Mouse (Mus musculus) spleen, adult 2 months (tissue): ENCODE results near the gene Ccdc184. TPM values are rescaled to one million over a fixed set of nuclear protein-coding genes. Genes with fewer than 3 reads are reported as not detected.

ENCODE experiments used
- DNase-seq, 2 experiments: peaks; one replicate each; pipeline versions ENCODE4 v3.0.0 to v3.0.0-alpha.2; 2012 to 2021; ENCODE audit warnings: low spot score in 2 of 2, low read depth in 1 of 2
- H3K27ac ChIP-seq: fragments of 200-500 bp; 2 replicates; pipeline ENCODE4 v1.5.1; 2012; ENCODE audit warnings: low read length, inconsistent platforms; ENCODE audit not compliant: insufficient read depth
- H3K27me3 ChIP-seq: fragments of 200-500 bp; 2 replicates; pipeline ENCODE4 v1.6.1; 2012; ENCODE audit warnings: mild to moderate bottlenecking, moderate library complexity, low read length, inconsistent platforms; ENCODE audit not compliant: control insufficient read depth, insufficient read depth
- H3K36me3 ChIP-seq: fragments of 200-500 bp; 2 replicates; pipeline ENCODE4 v1.6.1; 2012; ENCODE audit warnings: mild to moderate bottlenecking, low read length, inconsistent platforms; ENCODE audit not compliant: control insufficient read depth, insufficient read depth
- H3K4me1 ChIP-seq: fragments of 200-500 bp; 2 replicates; pipeline ENCODE4 v1.6.1; 2011; ENCODE audit warnings: inconsistent platforms; ENCODE audit not compliant: control insufficient read depth, insufficient read depth, insufficient read length
- H3K4me3 ChIP-seq: fragments of 200-500 bp; 2 replicates; pipeline ENCODE4 v1.5.1; 2011; ENCODE audit warnings: mild to moderate bottlenecking, inconsistent platforms; ENCODE audit not compliant: insufficient read depth, insufficient read length; ENCODE audit errors: extremely low read depth
- CTCF ChIP-seq: fragments of 200-500 bp; IDR thresholded peaks from 2 replicates; pipeline ENCODE4 v1.5.1; 2011; ENCODE audit warnings: mild to moderate bottlenecking, inconsistent platforms; ENCODE audit not compliant: insufficient read depth, insufficient read length, insufficient replicate concordance; ENCODE audit errors: extremely low read depth
- POLR2A ChIP-seq: fragments of 200-500 bp; IDR thresholded peaks from 2 replicates; pipeline ENCODE4 v1.6.1; 2011; ENCODE audit warnings: low read depth, low read length, inconsistent platforms
- WGBS: fragments of 180-500 bp; shearing (Covaris S2); methylation state at CpG from one replicate; pipeline ENCODE4 v1.1.7; 2018; 5-methylcytosine and 5-hydroxymethylcytosine counted together
- polyA plus RNA-seq: library from polyadenylated mRNA; depleted of rRNA; stranded (reverse); fragments of >200 nt; gene quantifications from 2 replicates; pipeline ENCODE4 v1.2.3, GENCODE M21; 2012

The Ccdc184 gene
- polyA plus RNA-seq, 1 experiment = 0.84 TPM

- Histone ChIP-seq H3K27ac (peak overlapping the region; percentile 35; the same call in 1 of the 2 replicates), H3K27me3 (no peaks in the 10 kb centered on the region), H3K36me3 (peaks cover 6% of the 10 kb centered on the region), H3K4me3 (peak overlapping the region; percentile 93), H3K4me1 (peaks cover 6% of the 10 kb centered on the region)
- no peak for DNase-seq
- no peak for TF ChIP-seq POLR2A
- no peak for TF ChIP-seq CTCF
- WGBS = 2% methylated on average over 36 of the region's 36 CpGs
Measured at GRCm38 (mm10) chr15:98144861-98145507, 22.0 kb upstream of the Ccdc184 start.

DNA sequence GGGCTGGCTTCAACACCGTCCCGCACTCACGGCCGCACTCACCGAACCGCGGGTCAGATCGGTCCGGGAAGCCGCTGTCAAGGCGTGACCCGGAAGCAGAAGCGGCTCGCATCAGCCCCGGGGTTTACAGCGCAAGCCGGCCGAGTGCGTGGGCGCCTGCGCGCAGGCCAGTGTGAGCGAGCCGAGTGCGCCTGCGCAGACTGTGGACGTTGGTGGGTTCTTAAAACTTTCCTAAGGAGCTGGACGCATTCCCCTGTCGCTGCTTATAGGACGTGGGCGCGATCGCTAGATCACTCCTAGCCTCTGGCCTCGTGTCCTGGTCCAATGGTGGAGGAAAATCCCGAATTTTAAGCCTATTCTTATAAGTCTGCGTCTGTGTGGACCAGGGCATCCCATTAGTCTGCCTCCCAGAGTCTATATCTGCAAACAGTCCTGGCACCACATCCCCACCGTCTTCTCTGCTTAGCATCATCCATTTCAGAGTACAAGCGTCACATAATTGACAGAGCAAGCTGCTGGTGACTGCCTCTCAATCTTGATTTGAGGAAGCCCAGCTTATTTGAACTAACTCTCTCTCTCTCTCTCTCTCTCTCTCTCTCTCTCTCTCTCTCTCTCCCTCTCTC, 21.3 kb upstream of the Ccdc184 start:
- H3K4me1 ChIP-seq = peaks cover 6% of the 10 kb centered on the region
- 3% methylated on average over 38 of the region's 38 CpGs for WGBS
- H3K4me3 ChIP-seq = peak overlapping the region; percentile 93
- TF ChIP-seq POLR2A (peak; percentile 58), CTCF (no peak)
- H3K27me3 ChIP-seq = no peaks in the 10 kb centered on the region
- peak; percentile 78 to 92 for DNase-seq
- peaks cover 6% of the 10 kb centered on the region for H3K36me3 ChIP-seq
- H3K27ac ChIP-seq = peak overlapping the region; percentile 35; the same call in 1 of the 2 replicates

DNA sequence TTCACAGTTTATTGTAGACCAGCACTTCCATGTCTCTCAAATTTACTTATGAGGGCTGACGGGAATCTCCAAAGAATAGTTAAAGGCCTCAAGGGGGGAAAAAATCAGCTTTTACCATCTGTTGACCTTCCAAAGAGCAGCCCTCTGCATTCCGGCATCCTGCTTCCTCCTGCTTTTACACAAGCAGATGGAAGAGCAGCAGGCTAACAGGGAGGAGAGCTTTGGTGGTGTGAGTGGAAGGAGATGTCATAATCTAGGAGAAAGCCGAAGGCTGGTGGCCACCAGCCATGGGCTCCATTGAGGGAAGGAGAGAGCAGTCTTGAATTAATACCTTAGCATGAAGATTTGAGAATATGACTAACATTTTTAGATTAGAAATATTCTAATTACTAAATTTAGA, 18.6 kb upstream of the Ccdc184 start:
- H3K36me3 ChIP-seq = no peaks in the 10 kb centered on the region
- WGBS = 94% methylated on average over 3 of the region's 3 CpGs
- TF ChIP-seq POLR2A = no peak
- no peak overlapping the region for H3K4me3 ChIP-seq
- H3K27me3 ChIP-seq = no peaks in the 10 kb centered on the region
- DNase-seq = no peak
- H3K27ac ChIP-seq = no peak overlapping the region
- peaks cover 6% of the 10 kb centered on the region for H3K4me1 ChIP-seq

DNA sequence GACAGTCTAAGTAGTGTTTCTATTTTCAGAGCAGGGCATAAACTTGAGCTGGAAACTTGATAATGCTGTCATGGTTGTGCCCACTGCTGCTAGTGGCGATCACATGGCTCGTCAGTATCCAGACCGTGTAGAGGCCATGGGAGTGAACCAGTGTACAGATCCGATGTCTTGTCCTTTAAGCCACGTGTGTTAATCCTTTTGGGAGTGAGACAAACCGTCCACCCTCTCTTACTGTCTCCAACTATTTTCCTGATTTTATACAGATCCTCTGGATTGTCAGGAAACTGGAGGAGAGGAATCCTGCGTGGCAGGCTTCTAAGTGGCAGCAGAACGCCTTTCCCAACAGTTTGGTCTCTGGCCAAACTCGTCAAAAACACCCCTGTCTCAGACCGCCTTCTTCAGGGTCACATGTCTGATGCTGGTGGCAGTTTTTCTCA, 17.8 kb upstream of the Ccdc184 start:
- no peaks in the 10 kb centered on the region for H3K27me3 ChIP-seq
- H3K4me1 ChIP-seq = peaks cover 6% of the 10 kb centered on the region
- 80% methylated on average over 10 of the region's 10 CpGs for WGBS
- TF ChIP-seq CTCF = no peak
- TF ChIP-seq POLR2A = no peak
- no peak overlapping the region for H3K27ac ChIP-seq
- DNase-seq = no peak
- H3K36me3 ChIP-seq = no peaks in the 10 kb centered on the region
- H3K4me3 ChIP-seq = no peak overlapping the region

DNA sequence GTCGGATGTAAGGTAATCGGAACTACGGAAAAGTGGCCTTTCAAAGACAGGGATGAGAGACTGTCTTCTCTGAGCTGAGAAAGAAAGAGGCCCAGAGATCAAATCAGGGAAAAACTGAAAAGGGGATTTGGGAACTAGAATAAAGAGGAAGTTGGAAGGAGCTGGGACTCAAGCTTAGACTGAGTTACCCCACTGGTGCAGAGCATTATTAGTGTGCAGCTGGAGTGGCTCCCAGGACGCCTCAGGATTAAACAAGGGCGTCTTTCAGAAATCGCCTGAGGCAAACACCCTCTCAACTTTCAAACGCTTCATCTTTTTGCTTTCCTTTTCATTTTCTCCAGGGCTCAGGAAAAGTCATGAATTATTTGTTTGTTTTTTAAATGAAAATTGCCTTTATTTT, 14.0 kb upstream of the Ccdc184 start:
- Histone ChIP-seq H3K4me3 (no peak overlapping the region), H3K27ac (no peak overlapping the region), H3K36me3 (no peaks in the 10 kb centered on the region), H3K27me3 (no peaks in the 10 kb centered on the region), H3K4me1 (no peaks in the 10 kb centered on the region)
- 92% methylated on average over 7 of the region's 7 CpGs for WGBS
- DNase-seq = no peak
- TF ChIP-seq CTCF (no peak), POLR2A (no peak)

- 34% methylated on average over 3 of the region's 3 CpGs for WGBS
- peak in 1 of 2 experiments; percentile 34 for DNase-seq
- H3K27me3 ChIP-seq = no peaks in the 10 kb centered on the region
- TF ChIP-seq CTCF (peak; percentile 44; the same call in 1 of the 2 replicates), POLR2A (no peak)
- no peaks in the 10 kb centered on the region for H3K36me3 ChIP-seq
- H3K27ac ChIP-seq = no peak overlapping the region
- no peak overlapping the region for H3K4me3 ChIP-seq
- no peaks in the 10 kb centered on the region for H3K4me1 ChIP-seq
Measured at GRCm38 (mm10) chr15:98153625-98154024, 13.3 kb upstream of the Ccdc184 start.

- no peak for TF ChIP-seq POLR2A
- no peak for TF ChIP-seq CTCF
- Histone ChIP-seq H3K4me3 (no peak overlapping the region), H3K36me3 (no peaks in the 10 kb centered on the region), H3K27ac (no peak overlapping the region), H3K27me3 (no peaks in the 10 kb centered on the region), H3K4me1 (no peaks in the 10 kb centered on the region)
- no peak for DNase-seq
- WGBS = 69% methylated on average over 4 of the region's 4 CpGs
Measured at GRCm38 (mm10) chr15:98154146-98154545, 12.8 kb upstream of the Ccdc184 start.
